Mouse (Mus musculus) brain, adult 2 months (tissue): ENCODE measurements around the gene Ksr2.
"Not testable (repeated sequence)": the region's sequence is repeated elsewhere in the genome, so short reads cannot be mapped to it uniquely, and the experiment has no call there.

Experiments
- DNase-seq: peaks from one replicate; pipeline ENCODE4 v3.0.0; 2011; ENCODE audit warnings: low read depth, low spot score

Gene Ksr2

GRCm38 (mm10) chr5:117408216-117408615 is 5.6 kb upstream of the Ksr2 start:
- DNase-seq: peak; percentile 55

GRCm38 (mm10) chr5:117409369-117409768 is 4.4 kb upstream of the Ksr2 start:
- DNase-seq: no peak

- peak; percentile 75 for DNase-seq
These were observed 811 bp downstream of the Ksr2 start for GRCm38 (mm10) chr5:117414611-117415010.

- DNase-seq: peak; percentile 72
These were observed 1.5 kb downstream of the Ksr2 start for GRCm38 (mm10) chr5:117415011-117415912.

GRCm38 (mm10) chr5:117417442-117417841 is 3.6 kb downstream of the Ksr2 start:
- no peak for DNase-seq

GRCm38 (mm10) chr5:117433501-117433900 is 19.7 kb downstream of the Ksr2 start:
- not testable (repeated sequence) for DNase-seq

GRCm38 (mm10) chr5:117440261-117440660 is 26.5 kb downstream of the Ksr2 start:
- DNase-seq: no peak

GRCm38 (mm10) chr5:117441242-117441842 is 27.5 kb downstream of the Ksr2 start:
- DNase-seq: peak; percentile 23

GRCm38 (mm10) chr5:117442157-117442765 is 28.5 kb downstream of the Ksr2 start:
- DNase-seq: no peak

GRCm38 (mm10) chr5:117443141-117443540 is 29.3 kb downstream of the Ksr2 start:
- DNase-seq: no peak

- DNase-seq: peak; percentile 90
These were observed 30.1 kb downstream of the Ksr2 start for GRCm38 (mm10) chr5:117443902-117444301.

GRCm38 (mm10) chr5:117447698-117448097 is 33.9 kb downstream of the Ksr2 start:
- no peak for DNase-seq

GRCm38 (mm10) chr5:117452013-117452412 is 38.2 kb downstream of the Ksr2 start:
- DNase-seq: no peak

- DNase-seq: peak; percentile 56
These were observed 41.7 kb downstream of the Ksr2 start for GRCm38 (mm10) chr5:117455546-117455945.

- DNase-seq: no peak
These were observed 43.3 kb downstream of the Ksr2 start for GRCm38 (mm10) chr5:117457121-117457520.

GRCm38 (mm10) chr5:117457583-117457982 is 43.8 kb downstream of the Ksr2 start:
- no peak for DNase-seq

GRCm38 (mm10) chr5:117458899-117459298 is 45.1 kb downstream of the Ksr2 start:
- DNase-seq: no peak

GRCm38 (mm10) chr5:117460261-117460660 is 46.5 kb downstream of the Ksr2 start:
- DNase-seq: no peak

- no peak for DNase-seq
These were observed 53.3 kb downstream of the Ksr2 start for GRCm38 (mm10) chr5:117467052-117467451.

GRCm38 (mm10) chr5:117468961-117469360 is 55.2 kb downstream of the Ksr2 start:
- no peak for DNase-seq

GRCm38 (mm10) chr5:117469572-117469971 is 55.8 kb downstream of the Ksr2 start:
- DNase-seq: no peak

- DNase-seq: no peak
These were observed 67.4 kb downstream of the Ksr2 start for GRCm38 (mm10) chr5:117481162-117481561.
